Mouse (Mus musculus) MEL (cell line): ENCODE measurements around the gene Slc19a1. TPM values are rescaled to one million over a fixed set of nuclear protein-coding genes. Genes with fewer than 3 reads are reported as not detected.

Experiments used
- DNase-seq: peaks from one replicate; pipeline ENCODE4 v3.0.0; 2011; ENCODE audit warnings: low read depth, low spot score
- H3K27ac ChIP-seq: 2 replicates; pipeline ENCODE4 v1.5.1; 2012; ENCODE audit warnings: low read depth, mild to moderate bottlenecking, control low read depth, low read length, moderate library complexity; ENCODE audit not compliant: control insufficient read depth
- H3K27me3 ChIP-seq, 2 experiments: fragments of 150-350 bp in 1 of 2; sonication (generic) in 1 of 2; 2 replicates each; pipeline ENCODE4 v1.6.1; 2012; ENCODE audit warnings: low read length in 2 of 2, mild to moderate bottlenecking in 2 of 2, improper control_type of control experiment in 1 of 2, moderate library complexity in 1 of 2; ENCODE audit not compliant: insufficient read depth in 2 of 2, control insufficient read depth in 1 of 2
- H3K36me3 ChIP-seq, 2 experiments: 2 replicates each; pipeline ENCODE4 v1.6.1; 2012 to 2014; ENCODE audit warnings: low read length in 2 of 2, improper control_type of control experiment in 1 of 2, inconsistent platforms in 1 of 2, mild to moderate bottlenecking in 1 of 2; ENCODE audit not compliant: insufficient read depth in 2 of 2, control insufficient read depth in 1 of 2
- H3K4me1 ChIP-seq, 2 experiments: fragments of 150-350 bp in 1 of 2; sonication (generic) in 1 of 2; 2 replicates each; pipeline ENCODE4 v1.6.1; 2012; ENCODE audit warnings: low read length in 2 of 2, improper control_type of control experiment in 1 of 2, mild to moderate bottlenecking in 1 of 2; ENCODE audit not compliant: insufficient read depth in 2 of 2, control insufficient read depth in 1 of 2
- H3K4me3 ChIP-seq, 2 experiments: fragments of 150-350 bp in 1 of 2; sonication (generic) in 1 of 2; 2 replicates each; pipeline ENCODE4 v1.5.1; 2012; ENCODE audit warnings: low read depth in 2 of 2, low read length in 2 of 2, mild to moderate bottlenecking in 2 of 2, moderate library complexity in 2 of 2, control low read depth in 1 of 2, improper control_type of control experiment in 1 of 2; ENCODE audit not compliant: control insufficient read depth in 1 of 2, insufficient read depth in 1 of 2
- H3K79me2 ChIP-seq: 2 replicates; pipeline ENCODE4 v1.6.1; 2012; ENCODE audit warnings: mild to moderate bottlenecking, low read length, moderate library complexity; ENCODE audit not compliant: control insufficient read depth, poor library complexity, insufficient read depth
- H3K9ac ChIP-seq: 2 replicates; pipeline ENCODE4 v1.6.1; 2012; ENCODE audit warnings: low read depth, mild to moderate bottlenecking, control low read depth, low read length, moderate library complexity; ENCODE audit not compliant: control insufficient read depth, poor library complexity, severe bottlenecking
- H3K9me3 ChIP-seq: fragments of 150-350 bp; sonication (generic); replicated peaks from 2 replicates; pipeline ENCODE4 v1.6.1; 2012; ENCODE audit warnings: mild to moderate bottlenecking, low read length, improper control_type of control experiment, moderate library complexity; ENCODE audit not compliant: insufficient read depth
- BHLHE40 ChIP-seq: IDR thresholded peaks from 2 replicates; pipeline ENCODE4 v1.6.1; 2012; ENCODE audit warnings: low read depth, mild to moderate bottlenecking, inconsistent platforms, low read length, improper control_type of control experiment, borderline replicate concordance
- CTCF ChIP-seq, 3 experiments: IDR thresholded peaks in 2 of 3; conservative IDR thresholded peaks in 1 of 3; 2 replicates each; pipeline ENCODE4 v1.5.1; 2011 to 2012; ENCODE audit warnings: low read length in 3 of 3, low read depth in 2 of 3, mild to moderate bottlenecking in 2 of 3, improper control_type of control experiment in 1 of 3, inconsistent platforms in 1 of 3, mixed read lengths in 1 of 3, moderate library complexity in 1 of 3; ENCODE audit not compliant: control insufficient read depth in 1 of 3, insufficient read depth in 1 of 3, poor library complexity in 1 of 3, severe bottlenecking in 1 of 3
- E2F4 ChIP-seq: IDR thresholded peaks from 2 replicates; pipeline ENCODE4 v1.6.1; 2011; ENCODE audit warnings: low read depth, low read length, improper control_type of control experiment, borderline replicate concordance
- ELF1 ChIP-seq: IDR thresholded peaks from 2 replicates; pipeline ENCODE4 v1.6.1; 2014; ENCODE audit warnings: low read depth, mild to moderate bottlenecking, inconsistent platforms, low read length, improper control_type of control experiment, moderate library complexity
- EP300 ChIP-seq, 2 experiments: IDR thresholded peaks; 2 replicates each; pipeline ENCODE4 v1.6.1; 2011; ENCODE audit warnings: improper control_type of control experiment in 2 of 2, low read length in 2 of 2, low read depth in 1 of 2, mild to moderate bottlenecking in 1 of 2
- GATA1 ChIP-seq: IDR thresholded peaks from 2 replicates; pipeline ENCODE4 v1.6.1; 2011; ENCODE audit warnings: low read depth, low read length, improper control_type of control experiment
- HCFC1 ChIP-seq: IDR thresholded peaks from 2 replicates; pipeline ENCODE4 v1.6.1; 2012; ENCODE audit warnings: low read depth, mild to moderate bottlenecking, inconsistent platforms, low read length, improper control_type of control experiment, moderate library complexity
- JUND ChIP-seq: IDR thresholded peaks from 2 replicates; pipeline ENCODE4 v1.6.1; 2011; ENCODE audit warnings: low read depth, mild to moderate bottlenecking, improper control_type of control experiment, low read length
- KAT2A ChIP-seq: conservative IDR thresholded peaks from 2 replicates; pipeline ENCODE4 v1.6.1; 2012; ENCODE audit warnings: low read depth, low read length, improper control_type of control experiment, inconsistent platforms
- MAFK ChIP-seq: IDR thresholded peaks from 2 replicates; pipeline ENCODE4 v1.6.1; 2011; ENCODE audit warnings: low read depth, mild to moderate bottlenecking, low read length, improper control_type of control experiment, borderline replicate concordance
- MAX ChIP-seq: IDR thresholded peaks from 2 replicates; pipeline ENCODE4 v1.6.1; 2011; ENCODE audit warnings: low read length, improper control_type of control experiment
- MEF2A ChIP-seq: IDR thresholded peaks from 2 replicates; pipeline ENCODE4 v1.6.1; 2014; ENCODE audit warnings: low read depth, mild to moderate bottlenecking, inconsistent platforms, low read length, improper control_type of control experiment; ENCODE audit not compliant: poor library complexity, insufficient replicate concordance, severe bottlenecking; ENCODE audit errors: extremely low read depth
- MXI1 ChIP-seq: IDR thresholded peaks from 2 replicates; pipeline ENCODE4 v1.6.1; 2011; ENCODE audit warnings: mild to moderate bottlenecking, low read depth, low read length, improper control_type of control experiment
- MYC ChIP-seq: IDR thresholded peaks from 2 replicates; pipeline ENCODE4 v1.6.1; 2011; ENCODE audit warnings: low read depth, mild to moderate bottlenecking, low read length, improper control_type of control experiment, moderate library complexity
- POLR2AphosphoS2 ChIP-seq: IDR thresholded peaks from 2 replicates; pipeline ENCODE4 v1.6.1; 2011; ENCODE audit warnings: low read length, improper control_type of control experiment
- POLR2AphosphoS5 ChIP-seq: IDR thresholded peaks from 2 replicates; pipeline ENCODE4 v1.6.1; 2012; ENCODE audit warnings: low read depth, borderline replicate concordance, mild to moderate bottlenecking, inconsistent platforms, low read length, moderate library complexity, mixed read lengths
- RAD21 ChIP-seq: IDR thresholded peaks from 2 replicates; pipeline ENCODE4 v1.6.1; 2011; ENCODE audit warnings: mild to moderate bottlenecking, low read depth, low read length, improper control_type of control experiment
- RCOR1 ChIP-seq: IDR thresholded peaks from 2 replicates; pipeline ENCODE4 v1.6.1; 2012; ENCODE audit warnings: low read depth, mild to moderate bottlenecking, inconsistent platforms, low read length, improper control_type of control experiment
- SMC3 ChIP-seq: IDR thresholded peaks from 2 replicates; pipeline ENCODE4 v1.6.1; 2011; ENCODE audit warnings: low read depth, low read length, improper control_type of control experiment
- TAL1 ChIP-seq: IDR thresholded peaks from 2 replicates; pipeline ENCODE4 v1.6.1; 2012; ENCODE audit warnings: mild to moderate bottlenecking, inconsistent platforms, low read length, moderate library complexity, mixed read lengths
- TCF12 ChIP-seq: IDR thresholded peaks from 2 replicates; pipeline ENCODE4 v1.6.1; 2014; ENCODE audit warnings: low read depth, mild to moderate bottlenecking, inconsistent platforms, low read length, improper control_type of control experiment, moderate library complexity
- UBTF ChIP-seq: IDR thresholded peaks from 2 replicates; pipeline ENCODE4 v1.6.1; 2012; ENCODE audit warnings: low read depth, mild to moderate bottlenecking, inconsistent platforms, low read length, improper control_type of control experiment, moderate library complexity, borderline replicate concordance; ENCODE audit not compliant: insufficient read depth
- USF1 ChIP-seq: IDR thresholded peaks from 2 replicates; pipeline ENCODE4 v1.6.1; 2014; ENCODE audit warnings: low read depth, mild to moderate bottlenecking, inconsistent platforms, low read length, improper control_type of control experiment, moderate library complexity
- USF2 ChIP-seq, 2 experiments: IDR thresholded peaks; 2 replicates each; pipeline ENCODE4 v1.6.1; 2011 to 2012; ENCODE audit warnings: improper control_type of control experiment in 2 of 2, low read length in 2 of 2, borderline replicate concordance in 1 of 2, inconsistent platforms in 1 of 2, low read depth in 1 of 2, mild to moderate bottlenecking in 1 of 2; ENCODE audit not compliant: insufficient read depth in 1 of 2
- ZC3H11A ChIP-seq: IDR thresholded peaks from 2 replicates; pipeline ENCODE4 v1.6.1; 2012; ENCODE audit warnings: low read depth, mild to moderate bottlenecking, inconsistent platforms, low read length, improper control_type of control experiment
- ZNF384 ChIP-seq: IDR thresholded peaks from 2 replicates; pipeline ENCODE4 v1.6.1; 2012; ENCODE audit warnings: low read depth, mild to moderate bottlenecking, inconsistent platforms, low read length, improper control_type of control experiment
- polyA plus RNA-seq, 2 experiments: library from polyadenylated mRNA; stranded (reverse) in 1 of 2; unstranded in 1 of 2; fragments of >175 nt in 1 of 2; fragments of >200 nt in 1 of 2; gene quantifications; 2 replicates each; pipeline versions ENCODE4 v1.2.1 to v1.2.4; 2012; ENCODE audit warnings: low replicate concordance in 2 of 2, low read depth in 1 of 2; ENCODE audit not compliant: insufficient read length in 2 of 2, insufficient read depth in 1 of 2, missing spikeins in 1 of 2
- total RNA-seq: library from RNA; depleted of rRNA; stranded (reverse); fragments of 300-350 nt; gene quantifications from 2 replicates; pipeline ENCODE4 v1.2.3, GENCODE M21; 2012

Gene Slc19a1
- total and polyA plus RNA-seq, 3 experiments, result 65.3 to 86.4 TPM; not detected in 1

DNA sequence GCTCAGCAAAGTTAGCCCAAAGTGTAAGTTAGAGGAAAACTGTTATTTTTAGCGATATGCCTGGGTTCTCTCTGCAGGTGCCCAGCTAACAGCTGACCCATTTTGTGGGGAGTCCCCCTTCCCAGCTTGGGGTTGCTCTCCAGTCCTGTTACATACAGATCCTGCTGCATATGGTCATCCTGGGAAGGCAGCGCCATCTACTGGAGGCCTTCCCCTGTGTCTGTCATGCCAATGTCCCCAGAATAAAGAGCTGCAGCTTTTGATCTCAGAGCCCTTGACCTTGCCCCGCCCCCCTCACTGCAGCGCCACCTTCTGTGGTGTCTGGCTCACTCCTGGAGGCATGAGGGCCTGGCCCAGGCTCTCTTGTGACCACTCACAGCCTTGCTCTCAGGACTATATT, 38.0 kb downstream of the Slc19a1 start:
- TF ChIP-seq CTCF (IDR thresholded peaks at IDR 0.05 in 2 of 3, conservative IDR thresholded peaks at IDR 0.05 in 1 of 3; ENCODE audit: control insufficient read depth in 1 of 3, insufficient read depth in 1 of 3, low read depth in 2 of 3, low read length in 3 of 3, poor library complexity in 1 of 3, severe bottlenecking in 1 of 3) (peak; percentile 75 to 94 (median 90)), POLR2AphosphoS5 (no peak), SMC3 (peak; percentile 92), MAX (no peak), HCFC1 (0 out of 2 replicates have a peak, but pooled peaks have one; percentile 20), RAD21 (peak; percentile 87), ZC3H11A (peak; percentile 77), ELF1 (0 out of 2 replicates have a peak, but pooled peaks have one; percentile 29)
- H3K27me3 ChIP-seq, result peaks cover 4 to 7% of the 10 kb centered on the region in 2 experiments; a peak in 3 of 4 replicates
- DNase-seq, result peak; percentile 80

DNA sequence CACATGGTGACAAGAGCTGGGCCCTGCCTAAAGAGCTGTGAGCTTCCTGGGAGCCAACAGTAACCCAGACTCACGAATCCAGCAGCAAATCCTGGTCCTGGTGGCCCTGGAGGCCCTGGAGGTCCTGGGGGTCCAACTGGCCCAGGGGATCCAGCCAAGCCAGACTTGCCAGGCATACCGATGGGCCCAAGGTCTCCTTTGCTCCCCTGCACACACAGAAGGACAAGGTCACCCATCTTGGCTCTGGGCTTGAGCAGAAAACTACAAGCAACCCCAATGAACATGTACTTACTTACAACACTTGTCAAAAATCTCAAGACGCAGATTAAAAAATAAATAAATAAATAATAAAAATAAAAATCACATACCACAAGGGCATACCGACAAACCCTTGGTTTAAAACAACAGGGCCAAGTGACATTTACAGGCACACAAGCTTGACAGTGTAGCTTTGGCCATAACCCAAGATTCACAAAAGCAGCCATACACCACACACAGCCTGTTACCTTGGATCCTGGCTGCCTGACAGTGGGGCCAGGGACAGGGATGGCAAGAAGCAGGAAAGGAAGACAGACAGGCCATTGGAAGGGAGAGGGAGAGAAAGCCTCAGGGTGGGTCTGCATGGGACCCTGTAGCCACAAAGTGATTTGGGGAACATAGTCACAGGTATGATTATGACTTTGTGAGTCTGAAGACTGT, 42.4 kb downstream of the Slc19a1 start:
- H3K27me3 ChIP-seq, result peaks cover 4 to 10% of the 10 kb centered on the region in 2 experiments
- no peaks in the 10 kb centered on the region for H3K36me3 ChIP-seq

More for the DNA sequence above, 38.0 kb downstream of the Slc19a1 start:
- H3K9me3 ChIP-seq, result no peaks in the 10 kb centered on the region
- peaks cover 0 to 7% of the 10 kb centered on the region in 2 experiments; a peak in 2 of 4 replicates for H3K36me3 ChIP-seq
- H3K27ac ChIP-seq, result no peak overlapping the region
- no peak overlapping the region for H3K4me3 ChIP-seq
- peaks cover 3 to 15% of the 10 kb centered on the region in 2 experiments for H3K4me1 ChIP-seq
- no peaks in the 10 kb centered on the region for H3K79me2 ChIP-seq
- no peak overlapping the region for H3K9ac ChIP-seq

DNA sequence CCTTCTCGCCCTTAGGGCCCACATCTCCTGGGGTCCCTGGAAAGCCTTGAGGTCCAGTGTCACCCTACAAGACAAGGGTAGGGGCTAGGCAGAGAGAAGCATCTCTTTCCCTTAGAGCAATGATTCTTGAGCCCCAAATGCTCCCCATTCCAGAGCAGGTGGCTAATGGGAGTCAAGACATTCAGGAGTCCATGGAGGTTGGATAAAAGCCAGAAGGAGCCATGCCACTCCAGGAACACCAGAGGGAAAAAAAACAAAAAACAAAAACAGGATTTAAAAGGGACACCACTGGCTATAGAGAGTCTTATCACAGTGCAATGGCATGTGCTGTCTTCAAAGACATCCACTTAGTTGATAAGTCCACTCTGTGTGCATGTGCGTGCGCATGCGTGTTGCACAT, 46.4 kb downstream of the Slc19a1 start:
- H3K4me3 ChIP-seq, result no peak overlapping the region
- peaks cover 2 to 10% of the 10 kb centered on the region in 2 experiments for H3K27me3 ChIP-seq
- no peak overlapping the region for H3K9ac ChIP-seq
- DNase-seq, result no peak
- TF ChIP-seq TAL1 (no peak), GATA1 (no peak), JUND (no peak), E2F4 (no peak), UBTF (no peak), TCF12 (no peak), HCFC1 (no peak), SMC3 (no peak), USF1 (no peak), POLR2AphosphoS2 (no peak), MAFK (no peak)
- no peaks in the 10 kb centered on the region for H3K36me3 ChIP-seq
- no peak overlapping the region for H3K27ac ChIP-seq
- no peaks in the 10 kb centered on the region for H3K79me2 ChIP-seq
- H3K4me1 ChIP-seq, result no peaks in the 10 kb centered on the region
- no peaks in the 10 kb centered on the region for H3K9me3 ChIP-seq

More for the DNA sequence above, 42.4 kb downstream of the Slc19a1 start:
- no peaks in the 10 kb centered on the region for H3K79me2 ChIP-seq
- TF ChIP-seq USF1, result no peak
- no peak for TF ChIP-seq USF2 (IDR thresholded peaks at IDR 0.05; ENCODE audit: borderline replicate concordance in 1 of 2, insufficient read depth in 1 of 2, low read depth in 1 of 2, low read length in 2 of 2)
- no peak for TF ChIP-seq UBTF
- TF ChIP-seq MEF2A, result no peak
- TF ChIP-seq BHLHE40, result no peak
- no peak for TF ChIP-seq TAL1
- no peak for TF ChIP-seq ZNF384
- TF ChIP-seq MYC, result no peak
- no peak for TF ChIP-seq EP300 (IDR thresholded peaks at IDR 0.05; ENCODE audit: low read depth in 1 of 2, low read length in 2 of 2)
- TF ChIP-seq RCOR1, result no peak
- TF ChIP-seq KAT2A, result no peak
- TF ChIP-seq MXI1, result no peak
- no peak for TF ChIP-seq ZC3H11A
- TF ChIP-seq, all 39 proteins: peak for 0
- no peak overlapping the region for H3K9ac ChIP-seq
- H3K27ac ChIP-seq, result no peak overlapping the region
- DNase-seq, result no peak
- no peaks in the 10 kb centered on the region for H3K9me3 ChIP-seq
- H3K4me1 ChIP-seq, result no peaks in the 10 kb centered on the region
- H3K4me3 ChIP-seq, result no peak overlapping the region
